Mouse (Mus musculus) liver, postnatal 0 days (tissue): Measurements from ENCODE around the gene Kdm1b.

ENCODE experiments used
- CTCF ChIP-seq: sonication (generic); IDR thresholded peaks from 2 replicates; pipeline ENCODE4 v1.5.1; 2016; ENCODE audit warnings: antibody characterized with exemption, low read depth
- EP300 ChIP-seq: IDR thresholded peaks from 2 replicates; pipeline ENCODE4 v1.6.1; 2016; ENCODE audit warnings: antibody characterized with exemption, low read depth, mild to moderate bottlenecking

GRCm38 (mm10) chr13:47133058-47133457 is 89.8 kb downstream of the Kdm1b start:
- no peak for TF ChIP-seq CTCF
- TF ChIP-seq EP300 = no peak
